Mouse (Mus musculus) MEL (cell line): Measurements from ENCODE around the gene Dagla.

ENCODE experiments used
- CTCF ChIP-seq, 3 experiments: IDR thresholded peaks in 2 of 3; conservative IDR thresholded peaks in 1 of 3; 2 replicates each; pipeline ENCODE4 v1.5.1; 2011 to 2012; ENCODE audit warnings: low read length in 3 of 3, low read depth in 2 of 3, mild to moderate bottlenecking in 2 of 3, improper control_type of control experiment in 1 of 3, inconsistent platforms in 1 of 3, mixed read lengths in 1 of 3, moderate library complexity in 1 of 3; ENCODE audit not compliant: control insufficient read depth in 1 of 3, insufficient read depth in 1 of 3, poor library complexity in 1 of 3, severe bottlenecking in 1 of 3
- E2F4 ChIP-seq: IDR thresholded peaks from 2 replicates; pipeline ENCODE4 v1.6.1; 2011; ENCODE audit warnings: low read depth, low read length, improper control_type of control experiment, borderline replicate concordance
- EP300 ChIP-seq, 2 experiments: IDR thresholded peaks; 2 replicates each; pipeline ENCODE4 v1.6.1; 2011; ENCODE audit warnings: improper control_type of control experiment in 2 of 2, low read length in 2 of 2, low read depth in 1 of 2, mild to moderate bottlenecking in 1 of 2
- MXI1 ChIP-seq: IDR thresholded peaks from 2 replicates; pipeline ENCODE4 v1.6.1; 2011; ENCODE audit warnings: mild to moderate bottlenecking, low read depth, low read length, improper control_type of control experiment
- POLR2A ChIP-seq, 2 experiments: IDR thresholded peaks; 2 replicates each; pipeline ENCODE4 v1.6.1; 2011 to 2012; ENCODE audit warnings: low read length in 2 of 2, mild to moderate bottlenecking in 2 of 2, control low read depth in 1 of 2, improper control_type of control experiment in 1 of 2, low read depth in 1 of 2, moderate library complexity in 1 of 2; ENCODE audit not compliant: control insufficient read depth in 1 of 2, insufficient read depth in 1 of 2, poor library complexity in 1 of 2
- RAD21 ChIP-seq: IDR thresholded peaks from 2 replicates; pipeline ENCODE4 v1.6.1; 2011; ENCODE audit warnings: mild to moderate bottlenecking, low read depth, low read length, improper control_type of control experiment
- RCOR1 ChIP-seq: IDR thresholded peaks from 2 replicates; pipeline ENCODE4 v1.6.1; 2012; ENCODE audit warnings: low read depth, mild to moderate bottlenecking, inconsistent platforms, low read length, improper control_type of control experiment
- TBP ChIP-seq: IDR thresholded peaks from 2 replicates; pipeline ENCODE4 v1.8.0; 2011; ENCODE audit warnings: low read depth, low read length, improper control_type of control experiment
- UBTF ChIP-seq: IDR thresholded peaks from 2 replicates; pipeline ENCODE4 v1.6.1; 2012; ENCODE audit warnings: low read depth, mild to moderate bottlenecking, inconsistent platforms, low read length, improper control_type of control experiment, moderate library complexity, borderline replicate concordance; ENCODE audit not compliant: insufficient read depth
- USF1 ChIP-seq: IDR thresholded peaks from 2 replicates; pipeline ENCODE4 v1.6.1; 2014; ENCODE audit warnings: low read depth, mild to moderate bottlenecking, inconsistent platforms, low read length, improper control_type of control experiment, moderate library complexity
- ZNF384 ChIP-seq: IDR thresholded peaks from 2 replicates; pipeline ENCODE4 v1.6.1; 2012; ENCODE audit warnings: low read depth, mild to moderate bottlenecking, inconsistent platforms, low read length, improper control_type of control experiment

DNA sequence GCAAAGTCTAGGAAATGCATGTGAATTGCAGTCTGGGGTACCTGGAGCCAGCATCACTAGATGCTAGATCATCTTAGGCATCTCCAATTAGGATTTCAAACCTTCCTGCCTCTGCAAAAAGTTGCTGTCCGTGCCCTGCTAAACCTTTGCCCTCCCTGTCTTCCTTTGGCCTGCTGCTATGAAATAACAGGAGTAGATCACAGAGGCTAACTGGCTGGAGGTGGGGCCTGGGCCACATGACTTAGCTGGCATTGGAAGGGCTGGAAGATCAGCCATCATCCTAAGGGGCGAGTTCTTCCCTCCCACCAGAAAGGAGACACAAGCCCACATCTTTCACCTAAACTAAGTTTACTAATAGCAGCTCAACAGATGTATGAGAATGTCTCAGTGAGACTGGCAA lies 4.3 kb upstream of the Dagla start:
- TF ChIP-seq CTCF (IDR thresholded peaks at IDR 0.05 in 2 of 3, conservative IDR thresholded peaks at IDR 0.05 in 1 of 3; ENCODE audit: control insufficient read depth in 1 of 3, insufficient read depth in 1 of 3, low read depth in 2 of 3, low read length in 3 of 3, poor library complexity in 1 of 3, severe bottlenecking in 1 of 3) (no peak), RAD21 (no peak), ZNF384 (no peak), MXI1 (no peak), RCOR1 (no peak), TBP (no peak), EP300 (IDR thresholded peaks at IDR 0.05; ENCODE audit: low read depth in 1 of 2, low read length in 2 of 2) (no peak), UBTF (no peak), POLR2A (IDR thresholded peaks at IDR 0.05; ENCODE audit: control insufficient read depth in 1 of 2, insufficient read depth in 1 of 2, low read depth in 1 of 2, low read length in 2 of 2, poor library complexity in 1 of 2) (no peak), USF1 (no peak), E2F4 (no peak)
